Mouse (Mus musculus) midbrain, embryonic 16.5 days (tissue): ENCODE data around the gene Wdr54. TPM values are rescaled to one million over a fixed set of nuclear protein-coding genes. Genes with fewer than 3 reads are reported as not detected.

Experiments
- ATAC-seq: fragments of 200-750 bp; cut with Nextera tagmentation; 2 replicates; pipeline ENCODE4 v1.8.0; 2017; ENCODE audit warnings: moderate TSS enrichment
- H3K27ac ChIP-seq: fragments of 300-500 bp; sonication (generic); 2 replicates; pipeline ENCODE4 v1.5.1; 2014; ENCODE audit warnings: mild to moderate bottlenecking, low read length, mixed read lengths
- H3K27me3 ChIP-seq: fragments of 300-500 bp; sonication (generic); 2 replicates; pipeline ENCODE4 v1.6.1; 2014; ENCODE audit warnings: low read depth, low read length, mixed read lengths; ENCODE audit not compliant: control insufficient read depth, insufficient read depth
- H3K36me3 ChIP-seq: fragments of 300-500 bp; sonication (generic); 2 replicates; pipeline ENCODE4 v1.6.1; 2014; ENCODE audit warnings: mild to moderate bottlenecking, low read length, moderate library complexity, mixed read lengths; ENCODE audit not compliant: control insufficient read depth, insufficient read depth
- H3K4me1 ChIP-seq: fragments of 300-500 bp; sonication (generic); 2 replicates; pipeline ENCODE4 v1.6.1; 2014; ENCODE audit warnings: mild to moderate bottlenecking, low read length, mixed read lengths; ENCODE audit not compliant: control insufficient read depth, insufficient read depth
- H3K4me2 ChIP-seq: fragments of 300-500 bp; sonication (generic); 2 replicates; pipeline ENCODE4 v1.6.1; 2014; ENCODE audit warnings: mild to moderate bottlenecking, low read length, mixed read lengths
- H3K4me3 ChIP-seq: fragments of 300-500 bp; sonication (generic); 2 replicates; pipeline ENCODE4 v1.5.1; 2014; ENCODE audit warnings: low read depth, mild to moderate bottlenecking, low read length, moderate library complexity, mixed read lengths
- H3K9ac ChIP-seq: fragments of 300-500 bp; sonication (generic); 2 replicates; pipeline ENCODE4 v1.6.1; 2014; ENCODE audit warnings: low read depth, low read length, mixed read lengths
- H3K9me3 ChIP-seq: fragments of 300-500 bp; sonication (generic); replicated peaks from 2 replicates; pipeline ENCODE4 v1.6.1; 2014; ENCODE audit warnings: mild to moderate bottlenecking, low read length, mixed read lengths; ENCODE audit not compliant: control insufficient read depth, poor library complexity, severe bottlenecking
- WGBS: fragments of 180-500 bp; shearing (Covaris S2); extraction: QIAGEN DNeasy Blood & Tissue Kit; methylation state at CpG from one replicate; pipeline ENCODE4 v1.1.7; 2014; 5-methylcytosine and 5-hydroxymethylcytosine counted together
- polyA plus RNA-seq: library from polyadenylated mRNA; unstranded; fragments of >200 nt; fragmentation: Nextera tagmentation; extraction: Ambion mirVana; gene quantifications from 2 replicates; pipeline ENCODE4 v1.2.1, GENCODE M21; 2015

Gene Wdr54
- polyA plus RNA-seq, 1 experiment from 2014 or later: 20.1 TPM

DNA sequence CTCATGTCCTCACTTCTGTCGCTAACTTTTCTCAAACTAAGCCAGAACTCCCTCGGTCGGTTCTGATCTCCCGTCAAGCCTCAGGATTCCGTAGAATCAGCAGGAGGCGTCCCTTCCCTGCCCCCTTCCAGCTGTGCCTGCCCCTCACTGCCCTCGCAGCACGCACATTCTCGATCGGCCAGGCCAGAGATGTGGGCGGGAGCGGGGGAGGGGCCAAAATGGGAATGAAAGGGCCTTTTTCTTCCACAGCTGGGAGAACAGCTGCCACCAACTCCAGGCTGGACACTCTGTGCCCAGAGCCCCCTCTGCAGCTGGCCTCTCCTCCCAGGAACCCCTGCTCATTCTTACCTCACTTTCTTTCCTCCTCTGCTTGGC, 18.6 kb downstream of the Wdr54 start:
- ATAC-seq: peak; percentile 30; the same call in 1 of the 2 replicates
- H3K4me3 ChIP-seq: peak overlapping the region; percentile 37
- H3K4me1 ChIP-seq: peaks cover 27% of the 10 kb centered on the region
- no peaks in the 10 kb centered on the region for H3K9me3 ChIP-seq
- 2% methylated on average over 12 of the region's 12 CpGs for WGBS
- H3K9ac ChIP-seq: peak overlapping the region; percentile 66
- peak overlapping the region; percentile 81 for H3K27ac ChIP-seq
- H3K4me2 ChIP-seq: peak overlapping the region; percentile 54
- peaks cover 13% of the 10 kb centered on the region for H3K27me3 ChIP-seq
- H3K36me3 ChIP-seq: no peaks in the 10 kb centered on the region

DNA sequence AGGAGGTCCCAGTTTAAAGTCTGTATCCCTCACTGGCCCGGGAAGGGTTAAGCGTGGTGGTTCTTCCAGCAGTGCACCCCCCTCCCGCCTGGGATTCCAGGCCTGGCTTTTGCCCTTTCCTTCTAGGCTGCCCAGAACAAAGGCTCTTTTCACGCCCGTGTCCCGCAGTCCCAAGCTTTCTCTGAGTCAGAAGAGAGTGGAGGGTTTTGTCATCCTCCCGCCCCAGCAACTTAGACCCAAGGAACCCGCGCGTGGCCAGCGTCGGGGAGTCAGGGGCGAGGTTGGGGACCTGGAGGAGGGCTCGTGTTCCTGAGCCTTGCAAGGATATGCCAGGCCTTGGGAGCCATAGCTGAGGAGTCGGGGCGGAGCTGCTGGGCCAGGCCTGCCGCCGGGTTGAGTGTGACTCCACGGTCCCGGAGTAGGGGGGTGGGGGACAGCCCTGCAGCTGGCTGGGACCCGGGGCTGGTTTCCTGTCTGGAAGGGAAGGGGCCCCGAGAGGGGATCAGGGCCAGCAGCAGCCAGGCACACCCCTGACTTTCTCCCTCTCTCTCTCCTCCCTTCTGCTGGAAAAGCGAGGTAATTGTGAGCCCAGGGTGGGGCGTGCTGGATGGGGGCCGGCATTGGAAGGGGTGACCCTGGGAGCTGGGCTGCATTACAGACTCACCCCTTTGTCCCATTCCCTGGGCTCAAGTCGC, 19.2 kb downstream of the Wdr54 start:
- H3K27ac ChIP-seq: peak overlapping the region; percentile 81
- peaks cover 21% of the 10 kb centered on the region for H3K4me1 ChIP-seq
- WGBS: 2% methylated on average over 26 of the region's 26 CpGs

DNA sequence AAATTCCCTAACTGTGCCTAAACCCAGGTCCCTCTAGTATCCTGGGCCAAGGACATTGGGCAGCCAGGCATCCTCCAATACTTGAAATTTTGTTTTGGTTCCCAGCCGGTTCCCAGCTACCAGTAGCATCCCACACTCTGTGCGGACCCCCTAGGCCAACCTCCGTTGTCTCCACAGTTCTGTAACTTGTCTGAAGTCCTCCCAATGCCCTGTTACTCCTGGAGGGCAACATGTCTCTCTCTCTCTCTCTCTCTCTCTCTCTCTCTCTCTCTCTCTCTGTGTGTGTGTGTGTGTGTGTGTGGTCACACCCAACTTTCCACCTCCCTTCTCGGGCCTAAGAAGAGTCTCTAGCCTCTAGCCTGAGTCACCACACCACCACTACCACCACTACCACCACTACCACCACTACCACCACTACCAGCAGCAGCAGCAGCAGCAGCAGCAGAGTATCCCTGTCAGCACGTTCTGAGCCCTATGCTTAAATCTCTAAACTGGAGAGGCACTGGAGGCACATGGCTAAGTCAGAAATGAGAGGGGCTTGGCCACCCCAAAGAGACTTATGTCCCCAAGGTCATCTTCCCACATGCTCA, 19.8 kb downstream of the Wdr54 start:
- H3K36me3 ChIP-seq: no peaks in the 10 kb centered on the region
- 20% methylated on average over 5 of the region's 5 CpGs for WGBS
- H3K27me3 ChIP-seq: peaks cover 13% of the 10 kb centered on the region
- ATAC-seq: no peak
- peak overlapping the region; percentile 37 for H3K4me3 ChIP-seq
- H3K9me3 ChIP-seq: no peaks in the 10 kb centered on the region
- peaks cover 19% of the 10 kb centered on the region for H3K4me1 ChIP-seq
- peak overlapping the region; percentile 54 for H3K4me2 ChIP-seq
- H3K9ac ChIP-seq: 0 out of 2 replicates have a peak overlapping the region, but pooled peaks have one; percentile 66
- H3K27ac ChIP-seq: peak overlapping the region; percentile 81

More for the DNA sequence above, 19.2 kb downstream of the Wdr54 start:
- ATAC-seq: peak; percentile 74
- no peaks in the 10 kb centered on the region for H3K36me3 ChIP-seq
- H3K9ac ChIP-seq: peak overlapping the region; percentile 66
- peaks cover 13% of the 10 kb centered on the region for H3K27me3 ChIP-seq
- H3K4me3 ChIP-seq: peak overlapping the region; percentile 37
- peak overlapping the region; percentile 54 for H3K4me2 ChIP-seq
- no peaks in the 10 kb centered on the region for H3K9me3 ChIP-seq

GRCm38 (mm10) chr6:83135571-83136161, 20.5 kb downstream of the Wdr54 start:
- 4% methylated on average over 37 of the region's 37 CpGs for WGBS
- Histone ChIP-seq H3K4me3 (no peak overlapping the region; the same call in 1 of the 2 replicates), H3K27ac (no peak overlapping the region), H3K9ac (no peak overlapping the region), H3K4me2 (peak overlapping the region; percentile 30; the same call in 1 of the 2 replicates), H3K36me3 (no peaks in the 10 kb centered on the region), H3K27me3 (peaks cover 13% of the 10 kb centered on the region), H3K4me1 (peaks cover 19% of the 10 kb centered on the region), H3K9me3 (no peaks in the 10 kb centered on the region)
- ATAC-seq: no peak

DNA sequence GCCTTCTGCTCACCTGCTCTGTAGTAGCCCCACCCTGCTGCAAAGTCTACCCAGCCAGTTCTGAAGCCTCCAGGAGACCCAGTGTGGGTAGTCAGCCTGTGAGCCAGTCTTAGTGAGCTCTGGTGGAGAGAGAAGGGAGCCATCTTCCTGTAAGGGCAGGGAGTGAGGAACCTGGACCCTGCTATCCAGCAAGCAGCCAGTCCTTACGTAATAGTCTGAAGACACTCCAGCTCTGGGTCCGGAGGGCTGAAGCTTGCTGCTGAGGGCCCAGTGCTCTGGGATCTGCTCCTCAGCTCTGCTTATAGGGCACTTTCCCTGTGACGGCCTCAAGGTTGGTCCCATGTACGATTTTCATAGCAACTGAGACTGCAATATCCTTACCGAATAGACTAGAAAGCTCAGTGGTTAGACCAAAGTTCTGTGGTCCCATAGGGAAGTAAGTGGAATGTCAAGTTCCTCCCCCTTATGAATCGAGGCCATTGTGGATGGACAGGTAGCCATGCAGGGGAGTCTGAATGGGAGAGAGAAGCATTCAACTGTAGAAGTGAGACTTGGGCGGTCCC, 21.2 kb downstream of the Wdr54 start, which contains the start of gene Rtkn:
Rtkn (plus strand) TSS at position 513 of the 563 bp plus-strand sequence.
- Histone ChIP-seq H3K4me2 (peak within 1 kb of the TSS; percentile 30; the same call in 1 of the 2 replicates), H3K4me1 (peaks cover 19% of the 10 kb centered on the region), H3K27ac (no peak within 1 kb of the TSS), H3K27me3 (peaks cover 13% of the 10 kb centered on the region), H3K9me3 (no peaks in the 10 kb centered on the region), H3K9ac (no peak within 1 kb of the TSS), H3K4me3 (no peak within 1 kb of the TSS; the same call in 1 of the 2 replicates), H3K36me3 (no peaks in the 10 kb centered on the region)
- no peak for ATAC-seq
- WGBS: 62% methylated on average over 7 of the region's 7 CpGs

DNA sequence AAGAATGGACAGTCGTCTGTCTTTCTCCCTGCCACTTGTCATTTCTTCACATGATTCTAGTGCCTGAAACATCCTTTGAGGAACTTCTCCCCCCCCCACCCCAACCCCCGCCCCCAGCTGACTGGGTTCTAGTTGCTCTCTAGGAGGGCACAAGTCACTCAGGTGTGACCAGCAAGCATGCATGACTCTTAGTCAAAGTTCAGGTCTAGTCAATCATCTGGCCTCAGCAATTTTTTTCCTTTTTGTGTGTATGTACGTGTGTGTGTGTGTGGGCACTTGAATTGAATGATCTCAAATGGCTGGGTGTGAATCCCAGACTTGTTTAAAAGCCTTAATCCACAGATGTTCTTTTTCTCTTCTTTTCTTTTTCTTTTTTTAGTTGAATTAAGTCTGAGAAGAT, 22.0 kb downstream of the Wdr54 start:
- 76% methylated on average over 3 of the region's 3 CpGs for WGBS
- Histone ChIP-seq H3K36me3 (no peaks in the 10 kb centered on the region), H3K4me2 (no peak overlapping the region), H3K27me3 (peaks cover 13% of the 10 kb centered on the region), H3K9me3 (no peaks in the 10 kb centered on the region), H3K27ac (no peak overlapping the region), H3K9ac (no peak overlapping the region), H3K4me3 (no peak overlapping the region), H3K4me1 (peaks cover 19% of the 10 kb centered on the region)
- ATAC-seq: no peak

DNA sequence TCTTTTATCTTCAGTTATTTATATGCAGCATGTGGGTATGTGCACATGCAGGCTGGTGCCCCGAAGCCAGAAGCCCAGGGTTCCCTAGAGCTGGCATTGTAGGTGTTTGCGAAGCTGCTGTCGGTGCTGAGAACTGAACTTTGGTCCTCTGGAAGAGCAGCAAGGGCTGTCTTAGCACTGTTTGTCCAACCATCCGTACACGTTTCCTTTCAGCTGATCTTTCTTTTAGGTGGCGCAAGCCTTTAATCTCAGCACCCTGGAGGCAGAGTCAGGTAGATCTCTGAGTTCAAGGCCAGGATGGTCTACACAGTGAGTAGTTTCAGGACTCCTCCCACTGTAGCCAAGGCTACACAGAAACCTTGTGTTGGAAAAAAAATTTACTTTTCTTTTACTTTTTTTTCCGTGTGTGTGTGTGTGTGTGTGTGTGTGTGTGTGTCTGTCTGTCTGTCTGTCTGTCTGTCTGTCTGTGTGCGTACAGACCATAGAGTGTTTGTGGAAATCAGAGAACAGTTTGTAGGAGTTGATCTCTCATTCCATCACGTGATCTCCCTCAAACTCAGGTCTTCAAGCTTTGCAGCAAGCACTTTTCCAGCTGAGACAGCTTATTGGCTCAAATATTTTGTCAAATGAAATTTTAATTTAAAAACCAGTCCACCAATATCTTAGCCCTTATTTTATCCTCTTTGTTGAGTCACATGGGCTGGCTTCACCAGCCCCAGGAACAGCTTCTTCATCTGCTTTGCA, 23.8 kb downstream of the Wdr54 start:
- Histone ChIP-seq H3K4me3 (no peak overlapping the region), H3K27me3 (peaks cover 13% of the 10 kb centered on the region), H3K9me3 (no peaks in the 10 kb centered on the region), H3K27ac (no peak overlapping the region), H3K9ac (no peak overlapping the region), H3K4me2 (no peak overlapping the region), H3K4me1 (peaks cover 7% of the 10 kb centered on the region), H3K36me3 (no peaks in the 10 kb centered on the region)
- 86% methylated on average over 9 of the region's 9 CpGs for WGBS
- no peak for ATAC-seq

GRCm38 (mm10) chr6:83131469-83132034, 24.6 kb downstream of the Wdr54 start:
- H3K4me3 ChIP-seq: no peak overlapping the region
- peaks cover under 1% of the 10 kb centered on the region for H3K4me1 ChIP-seq
- WGBS: 90% methylated on average over 6 of the region's 6 CpGs
- ATAC-seq: no peak
- H3K4me2 ChIP-seq: no peak overlapping the region
- H3K9me3 ChIP-seq: no peaks in the 10 kb centered on the region
- no peaks in the 10 kb centered on the region for H3K36me3 ChIP-seq
- no peak overlapping the region for H3K27ac ChIP-seq
- no peak overlapping the region for H3K9ac ChIP-seq
- peaks cover 8% of the 10 kb centered on the region for H3K27me3 ChIP-seq
